Mouse (Mus musculus): ENCODE measurements around the gene Gkn1.

Gkn1 gene

GRCm38 (mm10) chr6:87350829-87351228 is at the start of gene Gkn1:
Gene Gkn1, minus strand, starts transcription at chr6:87350942.
- DNase-seq (ENCODE audit: low spot score in 2 of 2): no peak

- no peak for DNase-seq (ENCODE audit: low spot score in 2 of 2)
Observed at GRCm38 (mm10) chr6:87399886-87400566, 49.3 kb upstream of the Gkn1 start.

GRCm38 (mm10) chr6:87399137-87399536 is 48.4 kb upstream of the Gkn1 start:
- peak in 1 of 2 experiments; percentile 68 for DNase-seq (ENCODE audit: low spot score in 2 of 2)

- no peak for DNase-seq (ENCODE audit: low spot score in 2 of 2)
Observed at GRCm38 (mm10) chr6:87394783-87395182, 44.0 kb upstream of the Gkn1 start.

- DNase-seq (ENCODE audit: low spot score in 2 of 2): no peak
Observed at GRCm38 (mm10) chr6:87393466-87394205, 42.9 kb upstream of the Gkn1 start.

- no peak for DNase-seq (ENCODE audit: low spot score in 2 of 2)
Observed at GRCm38 (mm10) chr6:87389455-87389989, 38.8 kb upstream of the Gkn1 start.

GRCm38 (mm10) chr6:87388877-87389276 is 38.1 kb upstream of the Gkn1 start, which contains the start of gene Gkn3:
Gene Gkn3, minus strand, starts transcription at chr6:87388935.
- no peak for DNase-seq (ENCODE audit: low spot score in 2 of 2)

- DNase-seq (ENCODE audit: low spot score in 2 of 2): no peak
Observed at GRCm38 (mm10) chr6:87386681-87387080, 35.9 kb upstream of the Gkn1 start.

- peak in 1 of 2 experiments; percentile 80 for DNase-seq (ENCODE audit: low spot score in 2 of 2)
Observed at GRCm38 (mm10) chr6:87386203-87386602, 35.5 kb upstream of the Gkn1 start.

- peak in 1 of 2 experiments; percentile 36 for DNase-seq (ENCODE audit: low spot score in 2 of 2)
Observed at GRCm38 (mm10) chr6:87384761-87385160, 34.0 kb upstream of the Gkn1 start.

- peak in 1 of 2 experiments; percentile 36 for DNase-seq (ENCODE audit: low spot score in 2 of 2)
Observed at GRCm38 (mm10) chr6:87383926-87384691, 33.4 kb upstream of the Gkn1 start.

- DNase-seq (ENCODE audit: low spot score in 2 of 2): no peak
Observed at GRCm38 (mm10) chr6:87373057-87373456, 22.3 kb upstream of the Gkn1 start, which contains the start of gene Gkn2. Gene Gkn2, plus strand, starts transcription at chr6:87373357.

- DNase-seq (ENCODE audit: low spot score in 2 of 2): no peak
Observed at GRCm38 (mm10) chr6:87369223-87369622, 18.5 kb upstream of the Gkn1 start.

- no peak for DNase-seq (ENCODE audit: low spot score in 2 of 2)
Observed at GRCm38 (mm10) chr6:87354441-87354840, 3.7 kb upstream of the Gkn1 start.

GRCm38 (mm10) chr6:87335935-87336295 is 14.8 kb downstream of the Gkn1 start:
- DNase-seq (ENCODE audit: low spot score in 2 of 2): no peak

GRCm38 (mm10) chr6:87335091-87335934 is 15.4 kb downstream of the Gkn1 start, which contains the start of gene Antxr1:
Gene Antxr1, minus strand, starts transcription at chr6:87335821.
- peak in 1 of 2 experiments; percentile 46 for DNase-seq (ENCODE audit: low spot score in 2 of 2)

- DNase-seq (ENCODE audit: low spot score in 2 of 2): peak in 1 of 2 experiments; percentile 61
Observed at GRCm38 (mm10) chr6:87334361-87335090, 16.2 kb downstream of the Gkn1 start.

GRCm38 (mm10) chr6:87332380-87332779 is 18.4 kb downstream of the Gkn1 start:
- no peak for DNase-seq (ENCODE audit: low spot score in 2 of 2)

- peak in 1 of 2 experiments; percentile 27 for DNase-seq (ENCODE audit: low spot score in 2 of 2)
Observed at GRCm38 (mm10) chr6:87328265-87329173, 22.2 kb downstream of the Gkn1 start.
